Mouse (Mus musculus) embryonic fibroblast, embryonic 13.5 days (primary cell): ENCODE data around the gene Taf5. TPM values are rescaled to one million over a fixed set of nuclear protein-coding genes. Genes with fewer than 3 reads are reported as not detected.

Source experiments
- H3K27ac ChIP-seq: 2 replicates; pipeline ENCODE4 v1.5.1; 2012; ENCODE audit warnings: low read length, control low read depth, inconsistent platforms; ENCODE audit not compliant: insufficient read depth
- H3K4me1 ChIP-seq: 2 replicates; pipeline ENCODE4 v1.6.1; 2011; ENCODE audit warnings: low read length; ENCODE audit not compliant: control insufficient read depth, insufficient read depth
- H3K4me3 ChIP-seq: 2 replicates; pipeline ENCODE4 v1.5.1; 2011; ENCODE audit warnings: mild to moderate bottlenecking, control low read depth, low read length; ENCODE audit not compliant: insufficient read depth
- CTCF ChIP-seq: IDR thresholded peaks from 2 replicates; pipeline ENCODE4 v1.5.1; 2011; ENCODE audit warnings: mild to moderate bottlenecking, control low read depth, low read length, moderate library complexity, borderline replicate concordance; ENCODE audit not compliant: insufficient read depth
- POLR2A ChIP-seq: IDR thresholded peaks from 2 replicates; pipeline ENCODE4 v1.6.1; 2011; ENCODE audit warnings: low read depth, mild to moderate bottlenecking, control low read depth, low read length, moderate library complexity
- polyA plus RNA-seq: library from polyadenylated mRNA; stranded (reverse); fragments of >200 nt; gene quantifications from 2 replicates; pipeline ENCODE4 v1.2.4, GENCODE M21; 2011; ENCODE audit warnings: low read depth; ENCODE audit not compliant: missing spikeins, insufficient read length

The Taf5 gene
- polyA plus RNA-seq, 1 experiment = 5.9 TPM

DNA sequence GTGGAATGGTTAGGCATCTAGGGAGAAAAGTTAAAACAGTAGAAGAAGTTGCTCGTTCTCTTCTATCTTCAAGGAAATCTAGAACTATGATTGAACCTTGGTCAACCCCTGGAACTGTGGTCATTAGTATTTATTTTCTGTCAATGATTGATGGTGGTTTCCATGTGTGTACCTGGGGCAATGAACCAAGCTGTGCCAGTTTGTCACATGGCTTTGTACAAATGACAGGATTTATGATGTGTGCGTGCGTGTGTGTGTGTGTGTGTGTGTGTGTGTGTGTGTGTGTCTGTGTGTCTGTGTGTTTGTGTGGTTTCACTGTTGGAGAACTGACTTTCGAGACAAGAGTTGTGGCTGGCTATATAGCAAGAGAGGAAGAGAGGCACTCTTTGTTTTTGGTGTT lies 14.1 kb upstream of the Taf5 start:
- Histone ChIP-seq H3K4me1 (no peaks in the 10 kb centered on the region), H3K4me3 (no peak overlapping the region), H3K27ac (no peak overlapping the region)
- TF ChIP-seq CTCF (no peak), POLR2A (no peak)

DNA sequence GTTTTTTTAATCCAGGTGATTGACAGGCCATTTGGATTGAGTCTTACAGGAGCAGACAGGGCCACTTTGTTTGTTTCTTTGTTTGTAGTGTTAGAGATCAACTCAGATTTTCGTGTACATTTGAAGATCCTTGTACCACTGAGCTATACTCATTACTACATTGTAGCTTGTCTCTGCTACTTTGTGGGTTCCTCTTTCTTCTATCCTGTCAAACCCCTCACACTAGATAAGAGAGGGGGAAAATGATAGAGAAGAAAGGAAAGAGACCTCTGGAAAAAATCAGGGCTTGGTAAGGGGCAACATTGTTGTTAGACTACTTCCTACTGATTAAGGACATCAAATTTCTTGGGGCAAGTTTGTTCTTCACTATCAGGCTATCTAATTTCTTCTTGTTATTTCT lies 9.9 kb upstream of the Taf5 start:
- H3K27ac ChIP-seq = no peak overlapping the region
- H3K4me1 ChIP-seq = no peaks in the 10 kb centered on the region
- no peak for TF ChIP-seq POLR2A
- TF ChIP-seq CTCF = no peak
- no peak overlapping the region for H3K4me3 ChIP-seq

DNA sequence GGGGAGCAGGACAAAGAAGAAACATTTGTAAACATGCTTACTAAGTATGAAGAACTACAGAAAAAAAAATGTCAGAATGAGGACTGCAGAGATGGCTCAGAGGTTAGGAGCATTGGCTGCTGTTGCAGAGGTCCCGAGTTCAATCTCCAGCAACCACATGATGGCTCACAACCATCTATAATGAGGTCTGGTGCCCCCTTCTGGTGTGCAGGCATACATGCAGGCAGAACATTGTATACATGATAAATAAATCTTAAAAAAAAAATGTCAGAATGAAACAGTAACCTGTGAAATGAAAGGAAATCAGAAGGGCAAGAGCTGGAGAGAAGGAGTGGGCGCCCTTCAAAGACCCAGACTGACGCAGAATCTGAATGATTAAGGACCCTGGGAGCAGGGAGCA lies 1.7 kb upstream of the Taf5 start:
- Histone ChIP-seq H3K4me1 (no peaks in the 10 kb centered on the region), H3K27ac (no peak overlapping the region), H3K4me3 (no peak overlapping the region)
- TF ChIP-seq POLR2A (no peak), CTCF (no peak)

DNA sequence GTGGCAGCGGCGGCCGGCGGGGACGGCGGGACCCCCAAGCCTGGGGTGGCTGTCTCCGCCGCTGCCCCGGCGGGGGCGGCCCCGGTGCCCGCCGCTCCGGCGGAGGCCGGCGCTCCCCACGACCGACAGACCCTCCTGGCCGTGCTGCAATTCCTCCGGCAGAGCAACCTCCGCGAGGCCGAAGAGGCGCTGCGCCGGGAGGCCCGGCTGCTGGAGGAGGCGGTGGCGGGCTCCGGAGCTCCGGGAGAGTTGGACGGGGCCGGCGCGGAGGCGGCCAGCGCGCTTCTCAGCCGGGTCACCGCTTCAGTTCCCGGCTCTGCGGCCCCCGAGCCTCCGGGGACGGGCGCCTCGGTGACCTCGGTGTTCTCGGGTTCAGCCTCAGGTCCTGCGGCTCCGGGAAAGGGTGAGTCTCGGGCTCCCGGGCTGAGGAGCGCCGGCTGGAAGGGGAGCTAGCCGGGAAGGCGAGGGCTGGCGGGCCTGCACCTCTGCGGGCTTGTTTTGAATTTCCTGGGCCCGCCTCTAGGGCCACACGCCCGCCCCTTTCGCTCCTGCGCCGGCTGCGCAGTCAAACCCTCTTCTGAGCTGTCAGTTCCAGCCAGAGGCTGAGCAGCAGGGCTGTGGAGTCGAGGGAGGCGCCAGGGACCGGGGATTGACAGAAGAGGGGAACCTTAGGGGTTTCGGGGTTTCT lies 522 bp downstream of the Taf5 start:
- TF ChIP-seq CTCF = no peak
- TF ChIP-seq POLR2A = peak; percentile 49
- Histone ChIP-seq H3K4me3 (peak overlapping the region; percentile 72), H3K27ac (no peak overlapping the region), H3K4me1 (no peaks in the 10 kb centered on the region)

DNA sequence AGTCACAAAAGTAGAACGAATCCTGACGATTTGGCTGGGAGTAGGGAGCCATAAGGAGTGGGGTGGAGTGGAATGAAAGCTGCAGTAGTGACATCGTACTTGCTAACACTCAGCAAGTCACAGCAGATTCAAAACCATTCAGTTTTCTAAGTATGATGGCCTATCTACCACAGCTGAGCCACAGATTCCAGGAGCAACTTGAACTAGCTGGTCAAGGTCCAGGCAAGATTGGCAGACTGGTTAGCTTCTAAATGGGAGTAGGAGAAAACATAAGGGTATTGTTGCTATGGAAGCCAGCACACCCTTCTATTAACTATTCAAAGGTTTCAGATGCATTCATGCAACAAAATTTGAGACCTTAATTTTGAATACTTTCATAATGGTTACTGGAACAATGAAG lies 20.7 kb downstream of the Taf5 start:
- Histone ChIP-seq H3K4me3 (no peak overlapping the region), H3K27ac (no peak overlapping the region), H3K4me1 (peaks cover 2% of the 10 kb centered on the region)
- TF ChIP-seq POLR2A (no peak), CTCF (no peak)

DNA sequence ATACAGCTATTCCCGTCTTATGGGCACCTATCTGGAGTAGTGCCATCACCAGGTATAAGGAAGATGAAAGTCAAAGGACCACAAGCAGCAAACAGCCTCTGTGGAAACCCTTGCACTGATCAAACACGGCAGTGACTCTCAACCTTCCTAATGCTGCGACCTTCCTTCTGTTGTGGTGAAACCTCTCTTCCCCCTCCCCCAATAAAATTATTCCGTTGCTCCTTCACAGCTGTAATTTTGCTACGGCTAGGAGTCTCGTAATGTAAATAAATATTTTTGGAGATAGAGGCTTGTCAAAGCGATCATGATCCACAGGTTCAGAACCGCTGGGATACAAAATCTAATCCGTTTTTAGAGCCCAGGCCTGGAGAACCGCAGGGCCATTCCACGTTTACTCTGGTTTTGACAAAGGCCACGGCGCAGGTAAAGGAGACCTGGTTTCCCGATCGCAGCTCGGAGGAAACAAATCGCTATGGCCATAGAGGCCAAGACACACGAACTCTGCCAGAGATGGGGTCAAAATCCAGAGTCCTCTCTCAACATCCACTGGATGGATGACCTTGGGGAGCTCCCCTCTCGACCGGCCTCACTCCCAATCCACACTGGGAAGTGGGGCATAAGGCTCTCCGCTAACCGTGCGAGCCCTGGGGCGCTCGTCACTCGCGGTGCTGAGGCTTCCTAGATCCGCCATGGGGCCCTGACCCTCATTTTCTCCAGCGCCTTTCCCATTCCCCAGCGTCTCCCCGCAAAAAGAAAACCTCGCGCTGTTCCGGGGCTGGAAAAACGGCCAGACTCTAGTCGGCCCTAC lies 22.4 kb downstream of the Taf5 start:
- TF ChIP-seq POLR2A (no peak), CTCF (no peak)
- H3K4me1 ChIP-seq = peaks cover 2% of the 10 kb centered on the region
- peak overlapping the region; percentile 92 for H3K4me3 ChIP-seq
- peak overlapping the region; percentile 34 for H3K27ac ChIP-seq

DNA sequence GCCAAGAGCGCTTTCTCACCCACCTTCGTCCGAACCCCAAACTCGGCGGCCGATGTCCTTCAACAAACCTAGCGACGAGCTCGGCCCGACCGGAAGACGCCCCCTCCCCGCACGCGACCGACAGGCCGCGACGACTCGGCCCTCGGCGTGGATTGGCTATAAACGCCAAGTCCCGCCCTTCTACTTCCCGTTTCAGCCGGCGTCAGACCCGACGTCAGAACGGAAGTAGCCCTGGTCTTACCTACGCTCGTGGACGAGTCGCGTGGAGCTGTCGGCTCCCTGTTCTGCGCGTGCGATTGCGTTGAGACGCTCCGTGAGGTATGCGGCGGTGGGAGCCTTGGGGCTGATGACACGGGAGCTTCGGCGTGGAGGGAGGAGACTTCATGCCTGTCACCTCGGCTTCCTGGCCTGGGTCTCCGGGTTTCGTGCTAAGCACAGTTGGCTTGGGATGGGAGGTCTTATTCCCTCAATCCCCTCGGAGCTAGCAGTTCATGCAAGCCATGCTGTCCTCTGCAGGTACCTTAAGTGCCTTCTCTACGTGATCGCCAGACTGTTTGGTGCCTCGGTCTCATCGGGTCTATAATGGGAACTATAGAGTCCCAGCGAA lies 23.1 kb downstream of the Taf5 start, which contains the start of the genes Usmg5 and Pdcd11:
Usmg5 (minus strand) TSS at position 98 of the 607 bp plus-strand sequence.
Pdcd11 (plus strand) TSS at position 219 of the 607 bp plus-strand sequence.
- H3K27ac ChIP-seq = peak within 1 kb of the TSS; percentile 34
- peaks cover 2% of the 10 kb centered on the region for H3K4me1 ChIP-seq
- TF ChIP-seq POLR2A (peak; percentile 96), CTCF (no peak)
- H3K4me3 ChIP-seq = peak within 1 kb of the TSS; percentile 97

DNA sequence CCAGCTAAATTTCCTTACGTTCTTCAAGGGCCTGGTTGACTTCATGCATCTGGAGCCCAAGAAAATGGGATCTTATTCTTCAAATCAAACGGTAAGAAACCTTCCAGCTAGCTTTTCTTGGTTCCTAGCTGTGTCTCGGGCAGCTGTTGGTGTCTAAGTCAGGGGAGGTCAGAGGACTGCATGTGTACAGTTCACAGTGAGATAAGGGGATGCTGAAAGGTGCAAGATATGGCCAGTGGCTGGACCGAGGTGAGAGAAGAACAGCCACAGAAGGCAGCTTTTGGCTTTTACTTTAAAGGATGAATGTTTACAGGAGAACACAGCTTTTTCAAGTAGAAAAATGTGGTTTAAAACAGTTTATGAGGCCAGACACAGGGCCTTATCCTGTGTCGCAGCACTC lies 33.5 kb downstream of the Taf5 start:
- Histone ChIP-seq H3K4me1 (no peaks in the 10 kb centered on the region), H3K27ac (no peak overlapping the region), H3K4me3 (no peak overlapping the region)
- TF ChIP-seq POLR2A = no peak
- no peak for TF ChIP-seq CTCF

DNA sequence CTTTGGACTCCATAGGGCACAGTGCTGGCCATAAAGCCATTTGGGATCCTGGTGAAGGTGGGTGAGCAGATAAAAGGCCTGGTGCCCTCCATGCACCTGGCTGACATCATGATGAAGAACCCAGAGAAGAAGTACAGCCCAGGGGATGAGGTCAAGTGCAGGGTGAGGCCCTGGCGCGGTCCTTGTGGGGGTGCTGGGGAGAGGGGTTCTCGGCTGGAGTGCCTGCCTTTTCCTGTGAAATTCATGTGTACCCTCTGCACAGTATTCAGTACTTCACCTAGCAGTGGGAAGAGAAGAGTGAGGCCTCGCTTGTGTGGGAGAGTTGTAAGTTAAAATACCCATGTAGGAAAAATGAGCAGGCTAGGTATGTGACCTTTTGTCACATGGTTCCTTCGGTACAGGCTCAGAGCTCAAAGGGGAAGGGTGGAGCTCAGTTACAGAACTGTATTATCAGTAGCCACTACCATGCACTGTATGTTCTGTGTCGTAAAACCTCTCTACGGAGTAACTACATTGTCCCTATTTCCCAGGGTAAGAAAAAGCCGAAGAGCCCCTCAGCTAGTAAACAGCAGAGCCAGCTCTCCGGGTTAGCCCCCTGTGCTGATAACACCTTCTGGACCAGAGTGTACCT lies 37.2 kb downstream of the Taf5 start:
- TF ChIP-seq CTCF (no peak), POLR2A (no peak)
- Histone ChIP-seq H3K4me1 (no peaks in the 10 kb centered on the region), H3K4me3 (no peak overlapping the region), H3K27ac (no peak overlapping the region)

DNA sequence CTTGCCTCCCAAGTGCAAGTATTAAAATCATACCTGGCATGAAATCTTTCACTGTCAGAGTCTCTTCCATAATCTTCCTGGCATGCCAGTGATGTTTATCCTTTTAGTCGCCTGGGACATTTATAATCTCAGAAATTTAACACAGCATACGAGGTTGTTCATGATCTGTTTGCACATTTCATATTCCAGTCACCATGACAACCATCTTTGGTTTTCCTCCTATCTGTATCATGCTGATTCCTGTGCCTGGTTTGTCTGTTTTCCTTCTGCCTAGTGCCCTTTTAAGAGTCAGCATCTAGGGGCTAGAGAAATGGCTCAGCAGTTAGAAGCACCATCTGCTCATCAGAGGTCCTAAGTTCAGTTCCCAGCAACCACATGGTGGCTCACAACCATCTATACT lies 51.1 kb downstream of the Taf5 start:
- H3K4me1 ChIP-seq = no peaks in the 10 kb centered on the region; the same call in 1 of the 2 replicates
- no peak overlapping the region for H3K4me3 ChIP-seq
- no peak overlapping the region for H3K27ac ChIP-seq
- TF ChIP-seq POLR2A (no peak), CTCF (no peak)

DNA sequence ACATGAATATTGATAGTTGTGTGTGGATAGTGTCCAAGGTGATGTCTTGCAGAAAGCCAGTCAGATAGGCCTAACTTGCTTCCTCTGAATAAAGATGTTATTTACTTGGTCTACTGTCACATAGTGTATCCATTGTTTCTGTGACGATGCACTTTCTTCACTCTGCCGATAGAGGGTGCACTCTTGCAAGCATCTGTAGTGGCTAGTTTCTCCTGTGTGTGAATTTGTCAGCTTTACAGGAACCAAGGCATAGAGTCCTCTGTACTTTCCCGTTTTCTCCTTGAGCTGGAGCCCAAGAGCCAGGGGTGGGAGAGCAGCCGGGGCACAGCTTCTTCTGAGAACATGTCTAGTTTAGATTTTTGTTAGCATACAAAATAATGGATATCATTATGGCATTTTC lies 53.5 kb downstream of the Taf5 start:
- no peak overlapping the region for H3K27ac ChIP-seq
- no peaks in the 10 kb centered on the region; the same call in 1 of the 2 replicates for H3K4me1 ChIP-seq
- TF ChIP-seq CTCF = no peak
- no peak overlapping the region for H3K4me3 ChIP-seq
